ENCODE assay signal across 8 mouse cellular contexts in the genomic region with DNA sequence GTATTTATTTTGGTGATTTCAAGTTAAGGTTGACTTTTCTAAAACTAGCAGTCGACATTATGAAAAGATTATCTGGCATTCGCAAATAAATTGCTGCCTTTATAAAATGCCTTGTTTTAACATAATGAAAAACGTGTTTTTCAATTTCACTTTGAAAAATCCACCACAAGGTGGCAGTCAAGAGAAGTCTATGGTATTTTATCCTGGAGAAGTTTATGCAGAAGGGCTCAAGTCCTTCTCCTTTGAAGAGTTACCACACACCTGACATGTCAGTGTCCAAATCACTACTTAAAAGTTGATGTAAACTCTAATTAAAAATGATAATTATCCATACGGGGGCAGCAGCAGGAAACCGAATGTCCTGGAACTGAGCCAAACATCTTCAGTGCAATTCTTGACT.
DNase-seq lines count a peak whose midpoint lies in the region; ATAC-seq and TF ChIP-seq lines count a peak whose summit lies in the region.

No protein-coding gene starts in this region.

- no peak overlapping the region for H3K4me3 ChIP-seq in kidney, embryonic 16.5 days (ENCODE audit: low read length)
- no peak overlapping the region for H3K4me3 ChIP-seq in CH12.LX (replicated peaks in 1 of 3; ENCODE audit: low read depth in 2 of 3, low read length in 2 of 3, poor library complexity in 1 of 3)

- no peaks in the 10 kb centered on the region for H3K36me3 ChIP-seq in kidney, embryonic 16.5 days (ENCODE audit: insufficient read depth, low read length)
- no peaks in the 10 kb centered on the region for H3K36me3 ChIP-seq in CH12.LX (replicated peaks in 1 of 2; ENCODE audit: control insufficient read depth in 1 of 2, insufficient read depth in 1 of 2, low read length in 1 of 2)

- H3K9me3 ChIP-seq in kidney, embryonic 16.5 days (ENCODE audit: low read length) = no peaks in the 10 kb centered on the region
- no peaks in the 10 kb centered on the region for H3K9me3 ChIP-seq in CH12.LX (replicated peaks; ENCODE audit: low read length)

- H3K4me1 ChIP-seq in kidney, embryonic 16.5 days (ENCODE audit: insufficient read depth, low read length) = 0 out of 2 replicates have a peak, but pooled peaks cover 3% of the 10 kb centered on the region
- H3K4me1 ChIP-seq in CH12.LX (ENCODE audit: control insufficient read depth in 1 of 2, insufficient read depth in 2 of 2) = no peaks in the 10 kb centered on the region

- 7% methylated on average over 5 of the region's 5 CpGs for WGBS in kidney, embryonic 16.5 days

- no peak for TF ChIP-seq POLR2A in CH12.LX (IDR thresholded peaks at IDR 0.05; ENCODE audit: low read depth, low read length)

- in situ Hi-C loops in CH12.LX (cut with MboI; ENCODE audit: low pct_ligation_motif_present, low pct_unique_long_range_greater_than_20kb, low sequenced_read_pairs) = no loop called here

- no peak for TF ChIP-seq EP300 in CH12.LX (IDR thresholded peaks at IDR 0.05; ENCODE audit: low read length)

- peak; percentile 2 for DNase-seq in kidney, adult 18-20 months
- DNase-seq in CH12.LX (ENCODE audit: extremely low read depth) (peak; percentile 49), R1 (ENCODE audit: low read depth, low spot score) (peak; percentile 35)
- peak; percentile 25 for DNase-seq in induced T-regulatory cell, adult 2 months (ENCODE audit: low read depth)
- peak; percentile 21 for DNase-seq in telencephalon, adult 2 months (ENCODE audit: low read depth, low spot score)
- DNase-seq in spleen, postnatal 14 days (ENCODE audit: low spot score in 2 of 2) = no peak
- DNase-seq in urinary bladder, postnatal 10 days (ENCODE audit: low spot score) = no peak

- no peaks in the 10 kb centered on the region for H3K27me3 ChIP-seq in kidney, embryonic 16.5 days (ENCODE audit: insufficient read depth, low read length)
- H3K27me3 ChIP-seq in CH12.LX (replicated peaks) = no peaks in the 10 kb centered on the region

- no peak overlapping the region for H3K9ac ChIP-seq in kidney, embryonic 16.5 days (replicated peaks; ENCODE audit: low read length)
- no peak overlapping the region for H3K9ac ChIP-seq in CH12.LX (ENCODE audit: insufficient read depth, low read depth)

- H3K27ac ChIP-seq in kidney, embryonic 16.5 days (ENCODE audit: low read length) = no peak overlapping the region
- no peak overlapping the region for H3K27ac ChIP-seq in CH12.LX (ENCODE audit: insufficient read depth, low read depth)

- H3K79me2 ChIP-seq in CH12.LX (replicated peaks; ENCODE audit: control insufficient read depth, extremely low read depth, insufficient read depth, poor library complexity, severe bottlenecking) = no peaks in the 10 kb centered on the region

- peak; percentile 71 for TF ChIP-seq RAD21 in CH12.LX (IDR thresholded peaks at IDR 0.05; ENCODE audit: low read depth, low read length)

- TF ChIP-seq CTCF in CH12.LX (conservative IDR thresholded peaks at IDR 0.05 in 1 of 2, IDR thresholded peaks at IDR 0.05 in 1 of 2; ENCODE audit: low read depth in 2 of 2, low read length in 2 of 2) = peak; percentile 36 to 70; a peak in 3 of 4 replicates

- no peak overlapping the region for H3K4me2 ChIP-seq in kidney, embryonic 16.5 days (replicated peaks; ENCODE audit: low read depth, low read length)
- H3K4me2 ChIP-seq in CH12.LX (ENCODE audit: insufficient read depth, low read depth, poor library complexity, severe bottlenecking) = no peak overlapping the region

- no peak for ATAC-seq in kidney, embryonic 16.5 days (ENCODE audit: low FRiP score, low TSS enrichment)

- dilution Hi-C loops in CH12.LX (cut with MboI; ENCODE audit: extremely low pct_ligation_motif_present, extremely low pct_unique_long_range_greater_than_20kb, low sequenced_read_pairs) = no loop called here

TF ChIP-seq in CH12.LX, 34 proteins besides CTCF, POLR2A, EP300 and RAD21:
- TF ChIP-seq SMC3 (IDR thresholded peaks at IDR 0.05; ENCODE audit: low read depth, low read length) (peak; percentile 62), ZMIZ1 (IDR thresholded peaks at IDR 0.05; ENCODE audit: low read depth, low read length) (no peak), PAX5 (IDR thresholded peaks at IDR 0.05; ENCODE audit: low read length) (no peak), MYC (IDR thresholded peaks at IDR 0.05; ENCODE audit: low read depth, low read length) (peak; percentile 53; the same call in 1 of the 2 replicates), ZNF384 (IDR thresholded peaks at IDR 0.05; ENCODE audit: low read depth, low read length) (0 out of 2 replicates have a peak, but pooled peaks have one; percentile 20), JUND (conservative IDR thresholded peaks at IDR 0.05; ENCODE audit: low read depth, low read length) (0 out of 2 replicates have a peak, but pooled peaks have one; percentile 13), ZC3H11A (IDR thresholded peaks at IDR 0.05; ENCODE audit: low read depth, low read length) (peak; percentile 15; the same call in 1 of the 2 replicates)

Comparison
In these comparisons a context has a peak if more than half of its experiments do, and no peak if none do; other contexts are left out.
1. DNase-seq: peak in kidney, adult 18-20 months (single experiment), CH12.LX (single experiment), R1 (single experiment), induced T-regulatory cell, adult 2 months (single experiment) and telencephalon, adult 2 months (single experiment); none in spleen, postnatal 14 days (0 of 2) and urinary bladder, postnatal 10 days (single experiment).